Mouse (Mus musculus): Measurements from ENCODE around the gene Scn5a. TPM values are rescaled to one million over a fixed set of nuclear protein-coding genes. Genes with fewer than 3 reads are reported as not detected.

The Scn5a gene
- total RNA-seq, 1 experiment = 0.76 TPM

DNA sequence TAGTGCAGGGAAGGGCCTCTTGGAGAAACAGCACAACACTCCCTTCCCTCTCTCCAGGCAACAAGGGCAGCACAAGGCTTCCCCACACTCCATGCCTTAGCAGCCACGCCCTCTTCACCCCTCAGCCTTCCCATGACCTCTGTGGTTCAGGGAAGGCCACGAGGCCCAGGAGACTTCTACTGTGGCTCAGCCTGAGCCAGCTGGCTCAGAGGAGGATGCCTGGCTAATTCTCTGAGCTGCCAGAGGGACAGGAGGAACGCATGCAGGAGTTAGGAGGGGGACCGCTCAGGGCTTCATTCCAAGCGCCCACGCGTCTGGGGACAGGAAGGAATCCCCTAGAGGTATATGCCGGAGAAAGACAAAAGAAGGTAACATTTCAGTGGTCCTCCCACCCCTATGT is 17.1 kb downstream of the Scn5a start:
- in situ Hi-C loops (cut with MboI; ENCODE audit: low sequenced_read_pairs in 2 of 2, unreplicated experiment in 2 of 2) = no loop called here
- DNase-seq (ENCODE audit: low read depth, low spot score) = no peak
- H3K4me1 ChIP-seq (ENCODE audit: control insufficient read depth in 2 of 2, insufficient read depth in 2 of 2, low read length in 2 of 2, poor library complexity in 1 of 2) = peaks cover 0 to 34% of the 10 kb centered on the region in 2 experiments; a peak in 3 of 4 replicates
- no peak for TF ChIP-seq MAFK (IDR thresholded peaks at IDR 0.05; ENCODE audit: insufficient read depth, low read depth, low read length)
- no peak for TF ChIP-seq CHD2 (IDR thresholded peaks at IDR 0.05; ENCODE audit: low read depth, low read length)
- no peak for TF ChIP-seq ZNF384 (IDR thresholded peaks at IDR 0.05; ENCODE audit: low read depth, low read length)
- no peak for TF ChIP-seq ZC3H11A (IDR thresholded peaks at IDR 0.05; ENCODE audit: borderline replicate concordance, low read depth, low read length)
- TF ChIP-seq HCFC1 (IDR thresholded peaks at IDR 0.05; ENCODE audit: borderline replicate concordance, insufficient read depth, low read length) = no peak
- H3K4me3 ChIP-seq (ENCODE audit: insufficient read depth in 1 of 2, low read depth in 1 of 2, low read length in 2 of 2, poor library complexity in 1 of 2, severe bottlenecking in 1 of 2) = no peak overlapping the region
- no peak overlapping the region for H3K9ac ChIP-seq (ENCODE audit: insufficient read depth, low read depth, low read length, poor library complexity, severe bottlenecking)
- no peaks in the 10 kb centered on the region for H3K9me3 ChIP-seq (ENCODE audit: control insufficient read depth, insufficient read depth, low read depth, low read length)
- no peak overlapping the region for H3K27ac ChIP-seq (ENCODE audit: insufficient read depth, low read depth, low read length, poor library complexity, severe bottlenecking)
- no peaks in the 10 kb centered on the region for H3K36me3 ChIP-seq (ENCODE audit: control insufficient read depth, insufficient read depth, low read length, poor library complexity, severe bottlenecking)

- no peak overlapping the region for H3K9ac ChIP-seq (ENCODE audit: insufficient read depth, low read depth, low read length, poor library complexity, severe bottlenecking)
- H3K27ac ChIP-seq (ENCODE audit: insufficient read depth, low read depth, low read length, poor library complexity, severe bottlenecking) = no peak overlapping the region
- TF ChIP-seq ZC3H11A (IDR thresholded peaks at IDR 0.05; ENCODE audit: borderline replicate concordance, low read depth, low read length) = no peak
- peak; percentile 64; the same call in 1 of the 2 replicates for TF ChIP-seq MAFK (IDR thresholded peaks at IDR 0.05; ENCODE audit: insufficient read depth, low read depth, low read length)
- in situ Hi-C loops (cut with MboI; ENCODE audit: low sequenced_read_pairs in 2 of 2, unreplicated experiment in 2 of 2) = no loop called here
- no peaks in the 10 kb centered on the region for H3K9me3 ChIP-seq (ENCODE audit: control insufficient read depth, insufficient read depth, low read depth, low read length)
- H3K4me1 ChIP-seq (ENCODE audit: control insufficient read depth in 2 of 2, insufficient read depth in 2 of 2, low read length in 2 of 2, poor library complexity in 1 of 2) = peaks cover 0 to 18% of the 10 kb centered on the region in 2 experiments; a peak in 2 of 4 replicates
- no peaks in the 10 kb centered on the region for H3K36me3 ChIP-seq (ENCODE audit: control insufficient read depth, insufficient read depth, low read length, poor library complexity, severe bottlenecking)
- H3K4me3 ChIP-seq (ENCODE audit: insufficient read depth in 1 of 2, low read depth in 1 of 2, low read length in 2 of 2, poor library complexity in 1 of 2, severe bottlenecking in 1 of 2) = no peak overlapping the region
- DNase-seq (ENCODE audit: low read depth, low spot score) = no peak
Measured at GRCm38 (mm10) chr9:119559537-119560276, 19.1 kb downstream of the Scn5a start.

DNA sequence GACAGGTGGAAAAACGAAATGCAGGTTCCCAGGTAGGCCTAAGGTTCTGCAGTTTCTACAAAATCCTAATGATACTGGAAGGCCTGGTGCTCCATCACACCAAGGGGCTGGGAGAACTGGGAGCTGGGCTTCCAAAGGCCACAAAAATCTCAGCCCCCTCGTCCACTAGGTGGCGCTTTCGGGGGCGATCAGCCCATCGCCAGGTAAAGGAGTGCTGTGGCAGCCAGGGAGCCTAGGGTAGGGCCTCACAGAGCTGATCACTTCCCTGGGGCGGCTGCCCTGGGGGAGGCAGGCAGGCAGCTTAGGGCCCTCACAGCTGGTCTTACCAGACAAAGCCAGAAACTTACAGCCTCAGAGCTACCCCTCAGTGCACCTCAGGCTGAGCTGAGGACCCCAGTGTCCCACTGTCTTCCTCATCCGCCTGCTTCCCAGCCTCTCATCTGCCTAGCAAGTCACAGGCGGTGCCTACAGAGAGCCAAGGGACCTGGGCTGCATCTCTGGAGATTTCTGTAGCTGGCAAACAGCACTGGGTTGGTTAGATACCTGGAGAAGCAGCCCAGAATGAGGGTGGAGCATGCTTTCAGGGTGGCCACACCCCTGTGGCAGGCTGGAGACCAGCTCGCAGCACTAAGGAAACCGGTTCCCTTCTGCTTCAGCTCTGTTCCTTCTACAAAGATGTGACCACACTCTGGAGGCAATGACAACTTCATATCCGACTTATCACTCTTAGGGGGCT is 20.5 kb downstream of the Scn5a start:
- no peaks in the 10 kb centered on the region for H3K36me3 ChIP-seq (ENCODE audit: control insufficient read depth, insufficient read depth, low read length, poor library complexity, severe bottlenecking)
- DNase-seq (ENCODE audit: low read depth, low spot score) = peak; percentile 58
- no peaks in the 10 kb centered on the region for H3K9me3 ChIP-seq (ENCODE audit: control insufficient read depth, insufficient read depth, low read depth, low read length)
- H3K4me3 ChIP-seq (ENCODE audit: insufficient read depth in 1 of 2, low read depth in 1 of 2, low read length in 2 of 2, poor library complexity in 1 of 2, severe bottlenecking in 1 of 2) = no peak overlapping the region
- peaks cover 0 to 18% of the 10 kb centered on the region in 2 experiments; a peak in 2 of 4 replicates for H3K4me1 ChIP-seq (ENCODE audit: control insufficient read depth in 2 of 2, insufficient read depth in 2 of 2, low read length in 2 of 2, poor library complexity in 1 of 2)
- in situ Hi-C loops (cut with MboI; ENCODE audit: low sequenced_read_pairs in 2 of 2, unreplicated experiment in 2 of 2) = no loop called here
- TF ChIP-seq HCFC1 (IDR thresholded peaks at IDR 0.05; ENCODE audit: borderline replicate concordance, insufficient read depth, low read length) (no peak), CHD2 (IDR thresholded peaks at IDR 0.05; ENCODE audit: low read depth, low read length) (no peak), ZC3H11A (IDR thresholded peaks at IDR 0.05; ENCODE audit: borderline replicate concordance, low read depth, low read length) (peak; percentile 20; the same call in 1 of the 2 replicates), ZNF384 (IDR thresholded peaks at IDR 0.05; ENCODE audit: low read depth, low read length) (no peak), MAFK (IDR thresholded peaks at IDR 0.05; ENCODE audit: insufficient read depth, low read depth, low read length) (no peak)
- no peak overlapping the region for H3K9ac ChIP-seq (ENCODE audit: insufficient read depth, low read depth, low read length, poor library complexity, severe bottlenecking)
- H3K27ac ChIP-seq (ENCODE audit: insufficient read depth, low read depth, low read length, poor library complexity, severe bottlenecking) = no peak overlapping the region

GRCm38 (mm10) chr9:119556043-119556442 is 22.8 kb downstream of the Scn5a start:
- no peaks in the 10 kb centered on the region for H3K36me3 ChIP-seq (ENCODE audit: control insufficient read depth, insufficient read depth, low read length, poor library complexity, severe bottlenecking)
- DNase-seq (ENCODE audit: low read depth, low spot score) = no peak
- H3K4me3 ChIP-seq (ENCODE audit: insufficient read depth in 1 of 2, low read depth in 1 of 2, low read length in 2 of 2, poor library complexity in 1 of 2, severe bottlenecking in 1 of 2) = no peak overlapping the region
- no peak overlapping the region for H3K27ac ChIP-seq (ENCODE audit: insufficient read depth, low read depth, low read length, poor library complexity, severe bottlenecking)
- H3K9me3 ChIP-seq (ENCODE audit: control insufficient read depth, insufficient read depth, low read depth, low read length) = no peaks in the 10 kb centered on the region
- H3K4me1 ChIP-seq (ENCODE audit: control insufficient read depth in 2 of 2, insufficient read depth in 2 of 2, low read length in 2 of 2, poor library complexity in 1 of 2) = peaks cover 0 to 11% of the 10 kb centered on the region in 2 experiments; a peak in 1 of 4 replicates
- H3K9ac ChIP-seq (ENCODE audit: insufficient read depth, low read depth, low read length, poor library complexity, severe bottlenecking) = no peak overlapping the region
- in situ Hi-C loops (cut with MboI; ENCODE audit: low sequenced_read_pairs in 2 of 2, unreplicated experiment in 2 of 2) = no loop called here
- TF ChIP-seq ZC3H11A (IDR thresholded peaks at IDR 0.05; ENCODE audit: borderline replicate concordance, low read depth, low read length) = no peak
- TF ChIP-seq MAFK (IDR thresholded peaks at IDR 0.05; ENCODE audit: insufficient read depth, low read depth, low read length) = no peak
- TF ChIP-seq ZNF384 (IDR thresholded peaks at IDR 0.05; ENCODE audit: low read depth, low read length) = no peak
- no peak for TF ChIP-seq CHD2 (IDR thresholded peaks at IDR 0.05; ENCODE audit: low read depth, low read length)
- TF ChIP-seq HCFC1 (IDR thresholded peaks at IDR 0.05; ENCODE audit: borderline replicate concordance, insufficient read depth, low read length) = no peak
